Mouse (Mus musculus): ENCODE measurements at regions not wholly inside any gene's neighbourhood (a gene's known extent, or its start where the extent isn't known, plus 50 kb on each side); places are given as distances from the start of the nearest gene placed in this dataset.
"Not testable (repeated sequence)": the region's sequence is repeated elsewhere in the genome, so short reads cannot be mapped to it uniquely, and the experiment has no call there.

DNA sequence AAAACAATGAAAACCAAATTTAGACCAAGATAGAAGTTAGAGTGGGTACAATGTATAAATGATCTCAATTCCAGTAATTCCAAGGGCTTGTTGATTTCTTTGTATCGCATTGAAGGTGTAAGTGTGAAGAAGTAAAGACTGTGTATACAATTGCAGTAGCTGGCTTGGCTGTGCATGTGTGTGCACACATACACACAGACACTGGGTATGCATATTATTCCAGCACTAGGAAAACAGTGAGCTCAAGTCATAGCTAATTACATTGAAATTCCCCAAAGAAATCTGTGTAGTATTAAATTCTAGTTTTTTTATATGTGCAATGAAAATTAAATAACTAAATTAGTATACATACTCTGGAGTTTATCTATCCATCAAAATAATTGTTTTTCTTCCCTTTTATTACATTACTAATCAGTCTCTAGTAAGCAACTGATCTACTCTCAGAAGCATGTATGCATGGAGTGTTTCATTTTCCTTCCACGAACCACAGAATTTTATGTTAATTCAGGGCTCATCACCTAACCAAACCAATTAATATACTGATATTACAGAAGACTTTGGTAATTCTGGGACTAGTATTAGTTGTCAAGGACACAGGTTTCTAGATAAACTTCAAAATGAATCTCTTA, 56.5 kb downstream of the Gm8797 start:
- no peak for ATAC-seq (replicated peaks; ENCODE audit: poor library complexity, severe bottlenecking)

DNA sequence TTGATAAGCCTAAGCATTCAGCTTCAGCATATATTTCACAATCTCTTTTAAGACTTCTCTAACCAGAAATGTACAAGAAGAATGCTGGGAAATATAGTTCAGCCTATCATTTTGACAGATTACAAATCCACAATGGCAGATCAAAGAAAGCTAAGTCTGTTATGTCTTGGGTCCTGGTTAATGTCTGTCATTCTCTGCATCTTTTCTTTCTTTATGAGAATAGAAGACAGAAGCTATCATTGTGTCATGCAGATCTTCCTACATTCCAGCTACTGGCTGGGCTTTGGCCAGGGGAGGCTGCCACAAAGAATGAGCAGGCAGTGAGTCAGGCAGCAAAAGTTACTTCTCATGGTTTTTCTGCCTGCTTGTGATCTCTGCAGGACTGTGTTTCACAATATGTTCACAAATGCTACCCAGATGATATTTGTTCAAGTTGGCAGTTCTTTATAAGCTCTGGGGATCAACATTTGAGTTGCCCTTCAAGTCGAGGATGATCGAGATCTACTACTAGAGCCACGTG, 60.5 kb downstream of the Gm8797 start:
- ATAC-seq (replicated peaks; ENCODE audit: poor library complexity, severe bottlenecking) = no peak

DNA sequence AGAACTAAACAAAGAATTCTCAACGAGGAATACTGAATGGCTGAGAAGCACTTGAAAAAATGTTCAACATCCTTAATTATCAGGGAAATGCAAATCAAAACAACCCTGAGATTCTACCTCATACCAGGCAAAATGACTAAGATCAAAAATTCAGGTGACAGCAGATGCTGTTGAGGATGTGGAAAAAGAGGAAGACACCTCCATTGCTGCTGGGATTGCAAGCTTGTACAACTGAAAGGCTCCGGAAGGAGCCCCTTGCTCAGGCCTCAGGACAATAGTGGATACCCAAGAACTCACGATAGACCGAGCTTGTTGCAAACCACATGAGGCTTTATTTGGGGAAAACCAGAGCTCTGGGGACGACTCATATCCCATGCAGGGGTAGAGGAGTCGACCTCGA, 69.6 kb downstream of the Gm8797 start:
- ATAC-seq (replicated peaks; ENCODE audit: poor library complexity, severe bottlenecking) = not testable (repeated sequence)

DNA sequence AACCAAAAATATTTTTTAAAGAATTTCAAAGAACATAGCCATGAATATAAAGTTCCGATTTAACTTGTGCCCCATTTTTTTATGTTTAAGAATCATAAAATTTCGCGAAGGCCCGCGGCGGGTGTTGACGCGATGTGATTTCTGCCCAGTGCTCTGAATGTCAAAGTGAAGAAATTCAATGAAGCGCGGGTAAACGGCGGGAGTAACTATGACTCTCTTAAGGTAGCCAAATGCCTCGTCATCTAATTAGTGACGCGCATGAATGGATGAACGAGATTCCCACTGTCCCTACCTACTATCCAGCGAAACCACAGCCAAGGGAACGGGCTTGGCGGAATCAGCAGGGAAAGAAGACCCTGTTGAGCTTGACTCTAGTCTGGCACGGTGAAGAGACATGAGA, 109.6 kb downstream of the Gm8797 start:
- not testable (repeated sequence) for ATAC-seq (replicated peaks; ENCODE audit: poor library complexity, severe bottlenecking)

DNA sequence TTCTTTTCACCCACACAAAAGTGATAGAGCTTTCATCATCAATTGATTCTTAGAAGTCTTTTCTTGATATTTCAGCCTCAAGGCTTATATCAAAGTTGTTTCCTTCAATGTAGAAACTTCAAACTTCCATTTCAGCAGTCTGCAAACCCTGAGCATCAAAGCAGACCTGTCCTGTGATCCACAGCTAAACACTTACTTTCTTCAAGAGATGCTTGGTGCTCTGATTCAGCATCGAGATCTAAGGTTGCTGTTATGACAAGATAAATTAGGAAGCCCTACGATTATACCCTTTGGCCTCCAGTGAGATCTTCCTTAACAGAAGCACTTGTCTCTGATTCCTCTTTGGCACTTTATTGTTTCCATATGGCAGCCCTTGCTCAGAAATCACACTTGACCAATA, 119.8 kb downstream of the Gm8797 start:
- ATAC-seq (replicated peaks; ENCODE audit: poor library complexity, severe bottlenecking) = no peak

DNA sequence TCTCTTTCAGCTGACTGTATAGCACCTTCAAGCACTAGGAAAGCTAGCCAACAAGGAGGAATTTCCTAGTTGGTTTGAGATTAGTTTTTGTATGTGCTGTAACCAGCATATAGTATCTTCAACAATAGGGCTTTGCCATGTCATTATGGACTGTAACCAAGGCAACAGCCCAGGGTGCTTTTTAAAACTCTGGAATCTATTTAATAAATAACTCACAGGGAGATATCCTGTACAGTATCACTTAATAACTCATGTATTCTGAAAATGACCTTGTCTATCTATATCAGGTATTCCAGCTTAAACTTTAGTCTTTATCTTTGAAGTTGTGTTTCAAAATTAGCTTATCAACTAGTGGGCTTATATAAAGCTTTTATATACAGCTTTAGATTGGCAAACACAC, 128.5 kb downstream of the Gm8797 start:
- ATAC-seq (replicated peaks; ENCODE audit: poor library complexity, severe bottlenecking) = no peak

DNA sequence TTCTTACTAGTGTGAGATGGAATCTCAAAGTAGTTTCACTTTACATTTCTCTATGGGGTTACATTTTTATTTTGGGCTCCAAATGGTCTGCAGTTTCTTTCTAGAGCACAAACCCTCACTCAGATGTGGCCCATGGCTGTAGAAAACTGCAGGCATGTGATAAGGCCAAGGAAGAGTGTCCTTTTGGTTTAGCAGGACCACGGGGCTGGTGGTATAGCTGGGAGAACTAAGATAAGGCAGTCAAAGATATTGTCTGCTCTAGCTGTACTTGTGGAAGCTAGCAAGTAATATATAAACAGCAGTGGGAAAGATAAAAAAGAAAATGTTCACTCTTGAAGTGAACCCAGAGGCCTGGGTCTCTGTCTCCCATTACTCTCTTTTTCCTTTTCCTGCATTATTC, 166.9 kb downstream of the Gm8797 start:
- no peak for ATAC-seq (replicated peaks; ENCODE audit: poor library complexity, severe bottlenecking)

DNA sequence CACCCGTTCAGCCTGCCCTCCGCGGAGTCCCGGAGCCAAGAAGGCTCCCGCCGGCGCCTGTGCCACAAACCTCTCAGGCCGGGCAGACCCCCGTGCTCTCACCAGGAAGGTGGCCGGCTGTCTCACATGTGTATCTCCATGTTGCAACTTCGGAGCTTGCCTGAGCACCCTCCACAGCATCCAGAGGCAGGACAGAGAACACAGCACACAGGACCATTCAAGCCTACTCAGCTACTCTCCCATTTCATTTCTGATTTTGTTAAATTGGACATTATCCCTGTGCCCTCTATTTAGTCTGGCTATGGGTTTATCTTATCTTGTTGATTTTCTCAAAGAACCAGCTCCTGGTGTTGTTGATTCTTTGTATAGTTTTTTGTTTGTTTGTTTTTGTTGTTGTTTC, 199.6 kb downstream of the Gm8797 start:
- peak; percentile 67; the same call in 1 of the 2 replicates for ATAC-seq (replicated peaks; ENCODE audit: poor library complexity, severe bottlenecking)

DNA sequence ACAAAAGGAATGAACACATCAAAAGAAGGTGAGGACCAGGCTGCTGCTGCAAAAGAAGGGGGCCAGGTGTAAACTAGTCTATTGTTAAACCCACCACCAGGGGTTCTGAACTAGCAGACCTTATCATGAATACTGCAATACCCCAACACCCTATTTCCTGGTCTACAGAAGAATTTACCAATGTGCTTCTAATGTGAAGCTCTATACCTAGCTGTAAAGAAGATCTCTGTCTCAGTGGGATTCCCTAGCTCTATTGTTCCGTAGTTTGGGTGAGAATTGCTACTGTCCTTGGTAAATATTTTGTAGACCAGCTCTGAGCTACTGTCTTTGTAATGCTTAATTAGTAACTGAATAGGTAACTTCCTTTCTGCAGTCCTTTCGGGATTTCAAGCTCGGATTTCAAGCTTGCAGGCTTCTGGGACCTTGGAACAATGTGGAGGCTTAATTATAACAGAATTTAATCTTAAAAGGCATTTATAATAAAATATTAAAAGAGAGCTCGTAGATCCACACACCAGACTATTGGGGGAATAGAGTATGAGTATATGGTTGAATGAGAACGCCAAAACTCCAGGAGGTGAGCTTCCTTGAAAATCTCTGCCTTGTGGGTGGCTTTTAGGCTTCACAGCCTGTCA, 238.5 kb downstream of the Gm8797 start:
- not testable (repeated sequence) for ATAC-seq (replicated peaks; ENCODE audit: poor library complexity, severe bottlenecking)

DNA sequence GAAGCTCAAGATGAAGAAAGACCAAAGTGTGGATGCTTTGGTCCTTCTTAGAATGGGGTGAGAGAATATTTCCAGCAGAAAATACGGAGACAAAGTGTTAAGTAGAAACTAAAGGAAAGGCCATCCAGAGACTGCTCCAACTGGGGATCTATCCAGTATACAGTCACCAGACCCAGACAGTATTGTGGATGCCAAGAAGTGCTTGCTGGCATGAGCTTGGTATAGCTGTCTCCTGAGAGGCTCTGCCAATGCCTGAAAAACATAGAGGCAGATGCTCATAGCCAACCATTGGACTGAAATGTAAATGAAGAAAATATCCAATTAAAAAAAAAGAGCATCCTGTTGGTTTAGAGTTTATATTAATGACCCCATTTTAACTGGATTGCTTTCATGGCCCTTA, 253.8 kb downstream of the Gm8797 start:
- no peak for ATAC-seq (replicated peaks; ENCODE audit: poor library complexity, severe bottlenecking)

DNA sequence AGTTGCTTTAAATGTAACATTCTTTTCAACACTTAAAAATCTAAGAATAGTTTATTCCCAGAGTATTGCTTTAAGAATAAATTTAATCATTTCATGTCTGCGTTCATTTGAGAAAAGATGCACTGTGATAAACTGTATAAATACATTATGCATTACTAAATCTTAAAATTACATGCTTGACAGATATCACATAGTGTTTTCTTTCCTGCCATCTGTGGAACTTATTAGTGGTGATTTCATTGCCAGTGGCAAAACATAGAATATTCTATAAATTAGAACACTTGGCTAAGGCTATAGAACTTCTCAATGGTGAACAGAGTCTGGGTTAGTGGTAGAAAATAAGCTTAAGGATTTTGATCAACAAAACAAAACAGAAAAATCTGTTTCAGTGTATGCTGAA, 268.1 kb downstream of the Gm8797 start:
- no peak for ATAC-seq (replicated peaks; ENCODE audit: poor library complexity, severe bottlenecking)

DNA sequence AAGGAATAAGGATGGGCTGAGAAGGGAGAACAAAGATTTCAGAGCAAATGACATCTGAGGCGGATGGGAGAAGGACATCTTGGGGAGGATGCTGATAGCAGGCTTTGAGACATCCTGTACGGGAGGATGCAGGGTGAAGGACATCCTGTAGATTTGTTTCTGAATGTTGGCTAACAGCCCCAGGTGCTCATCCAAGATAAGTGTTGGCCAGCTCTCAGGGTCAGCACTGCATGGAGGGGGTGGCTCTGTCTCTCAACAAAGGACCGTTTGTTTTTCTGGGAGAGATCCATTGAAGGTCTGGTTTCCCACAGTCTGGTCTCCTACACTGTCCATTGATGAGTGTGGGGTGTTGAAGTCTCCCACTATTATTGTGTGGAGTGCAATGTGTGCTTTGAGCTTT, 290.7 kb downstream of the Gm8797 start:
- ATAC-seq (replicated peaks; ENCODE audit: poor library complexity, severe bottlenecking) = not testable (repeated sequence)

DNA sequence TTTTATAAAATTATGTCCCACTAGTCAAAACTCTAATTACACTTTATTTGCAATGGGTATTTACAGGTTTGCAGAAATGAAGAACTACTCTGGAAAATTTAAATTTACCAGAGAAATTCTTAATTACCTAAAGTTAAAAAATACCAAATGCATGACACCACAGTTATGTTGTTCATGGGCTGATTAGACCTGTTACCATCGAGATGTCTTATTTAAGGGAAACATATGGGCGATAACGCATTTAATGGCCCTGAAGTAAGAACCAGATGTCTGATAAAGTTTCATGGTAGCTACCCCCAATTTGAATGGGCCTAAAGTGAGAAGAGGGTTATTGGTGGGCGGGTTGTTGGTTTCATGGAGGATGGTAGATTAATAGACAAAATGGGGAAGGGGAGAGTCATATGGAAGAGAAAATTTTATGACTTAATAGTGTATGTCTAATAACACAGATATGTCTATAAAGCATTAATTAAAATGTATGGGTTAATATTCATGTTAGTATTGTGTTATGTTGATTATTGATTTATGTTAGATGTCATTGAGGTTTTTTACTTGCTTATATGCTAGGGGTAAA, 299.0 kb downstream of the Gm8797 start:
- ATAC-seq (replicated peaks; ENCODE audit: poor library complexity, severe bottlenecking) = peak; percentile 56

DNA sequence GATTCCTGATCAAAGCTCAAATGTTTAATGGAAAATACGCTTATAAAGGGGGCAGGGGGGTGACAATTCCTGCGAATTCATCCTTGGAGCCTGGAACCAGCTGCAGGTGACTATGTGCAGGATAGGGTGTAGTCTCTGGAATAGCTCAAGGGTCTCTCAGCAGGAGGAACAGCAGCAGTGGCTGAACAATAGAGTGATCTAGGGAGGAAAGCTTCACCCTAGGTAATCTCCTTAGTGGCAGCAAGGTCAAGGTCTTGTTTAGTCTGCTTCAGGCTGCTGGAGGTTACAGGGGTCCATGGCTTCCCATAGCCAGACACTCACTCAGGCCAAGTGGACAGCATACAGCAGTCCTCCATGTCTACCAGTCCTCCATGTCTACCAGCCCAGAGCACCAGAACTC, 301.3 kb downstream of the Gm8797 start:
- no peak for ATAC-seq (replicated peaks; ENCODE audit: poor library complexity, severe bottlenecking)

DNA sequence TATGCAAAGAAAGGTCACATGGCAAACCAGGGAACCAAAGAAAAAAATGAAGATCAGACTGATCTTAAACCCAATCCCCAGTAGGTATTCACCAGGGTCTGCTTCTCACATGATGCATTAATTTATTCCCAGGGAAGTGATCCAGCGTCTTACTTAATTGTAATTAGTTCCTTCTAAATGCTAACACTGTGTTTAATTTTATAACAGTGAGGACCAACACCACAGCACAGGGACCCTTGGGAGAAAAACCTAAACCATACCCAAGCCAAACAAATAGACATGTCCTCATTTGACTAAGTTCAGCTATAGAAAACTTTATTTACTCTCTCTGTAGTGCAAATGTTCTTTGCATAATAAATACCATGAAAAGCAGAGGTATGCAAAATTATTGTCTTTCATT, 333.2 kb downstream of the Gm8797 start:
- no peak for ATAC-seq (replicated peaks; ENCODE audit: poor library complexity, severe bottlenecking)

DNA sequence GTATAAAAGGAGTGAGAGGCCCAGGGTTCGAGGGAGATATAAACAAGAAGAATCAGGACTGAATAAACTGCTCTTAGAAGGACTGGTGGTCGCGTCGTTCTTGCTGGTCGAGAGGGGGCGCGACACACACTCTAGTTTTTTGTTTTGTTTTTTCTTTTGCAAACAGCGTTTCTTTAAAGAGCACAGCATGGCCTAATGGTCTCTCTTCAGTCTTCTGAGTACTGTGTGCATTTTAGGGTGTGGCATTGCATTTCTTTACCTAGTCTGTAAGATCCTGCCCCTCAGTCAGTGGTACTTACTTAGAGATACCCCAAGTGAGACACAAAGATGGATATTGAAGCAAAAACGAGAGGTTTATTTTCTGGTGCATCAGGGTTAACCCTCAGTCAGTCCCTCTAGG, 336.7 kb downstream of the Gm8797 start:
- ATAC-seq (replicated peaks; ENCODE audit: poor library complexity, severe bottlenecking) = no peak

DNA sequence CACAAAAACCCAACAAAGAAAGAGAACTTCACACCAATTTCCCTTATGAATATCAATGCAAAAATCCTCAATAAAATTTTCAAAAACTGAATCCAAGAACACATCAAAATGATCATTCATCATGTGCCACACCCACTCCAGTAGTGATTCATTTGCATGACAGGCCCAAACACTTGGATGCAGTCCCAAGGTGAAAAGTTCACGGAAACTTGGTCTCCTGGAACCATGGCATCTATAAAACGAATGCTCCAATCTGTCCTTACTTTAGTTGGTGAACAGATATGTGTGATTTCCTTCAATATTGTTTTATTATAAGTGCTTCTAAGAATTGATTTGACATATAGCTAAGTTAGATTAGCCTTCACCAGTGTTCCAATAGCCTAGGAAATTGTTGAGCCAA, 343.3 kb downstream of the Gm8797 start:
- no peak for ATAC-seq (replicated peaks; ENCODE audit: poor library complexity, severe bottlenecking)

DNA sequence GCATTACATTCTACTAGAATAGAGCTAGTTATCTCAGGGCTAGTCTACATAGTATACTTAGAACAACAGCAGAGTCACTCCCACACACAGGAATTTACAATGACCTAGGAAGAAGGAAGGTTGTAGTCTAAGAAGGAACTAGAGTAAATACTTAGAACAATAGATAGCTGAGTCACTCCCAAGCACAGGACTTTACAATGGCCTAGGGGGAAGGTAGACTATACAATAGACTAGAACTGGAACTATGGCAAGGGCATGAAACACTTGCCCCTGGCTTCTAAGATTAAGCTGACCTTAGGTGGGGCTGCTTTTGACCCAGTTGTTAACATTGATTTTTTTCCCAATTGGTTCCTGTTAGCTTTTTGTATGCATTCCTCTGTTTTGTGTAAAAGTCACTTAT, 343.8 kb downstream of the Gm8797 start:
- not testable (repeated sequence) for ATAC-seq (replicated peaks; ENCODE audit: poor library complexity, severe bottlenecking)

DNA sequence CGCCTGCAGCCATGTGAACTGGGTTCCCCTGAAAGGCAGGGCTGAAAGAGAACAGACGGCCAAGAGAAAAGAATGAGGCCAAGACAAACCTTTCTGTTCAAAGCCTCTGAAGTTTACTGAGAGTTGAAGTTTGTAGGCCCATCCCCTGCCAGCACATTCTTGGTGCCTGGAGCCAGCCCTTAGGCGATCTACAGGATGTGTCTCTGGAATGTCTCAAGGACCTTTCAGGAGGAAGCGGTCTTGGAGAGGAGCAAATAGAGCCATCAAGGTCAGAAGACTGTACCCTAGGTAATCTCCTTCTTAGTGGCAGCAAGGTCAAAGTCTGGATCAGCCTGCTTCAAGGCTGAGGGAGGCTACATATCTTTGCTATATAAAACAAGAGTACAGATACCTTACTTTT, 350.3 kb downstream of the Gm8797 start:
- ATAC-seq (replicated peaks; ENCODE audit: poor library complexity, severe bottlenecking) = no peak

DNA sequence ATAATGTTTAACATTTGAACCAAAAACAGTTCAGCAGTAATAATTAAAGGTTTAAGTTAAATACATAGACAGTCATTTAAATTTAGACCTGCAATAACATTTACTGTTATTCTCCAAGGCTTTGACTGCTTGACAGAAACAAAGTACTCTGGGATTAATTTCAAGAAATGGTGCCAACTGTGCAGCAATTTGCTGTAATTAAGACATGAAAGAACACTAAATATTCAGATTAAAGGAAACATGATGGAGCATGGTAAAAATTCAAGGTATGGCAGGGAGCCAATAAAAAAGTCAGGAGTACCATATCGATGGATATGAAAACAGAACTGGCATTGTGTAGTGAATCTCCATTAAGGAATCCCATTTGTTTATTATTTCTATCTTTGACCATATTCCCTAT, 352.3 kb downstream of the Gm8797 start:
- ATAC-seq (replicated peaks; ENCODE audit: poor library complexity, severe bottlenecking) = no peak

DNA sequence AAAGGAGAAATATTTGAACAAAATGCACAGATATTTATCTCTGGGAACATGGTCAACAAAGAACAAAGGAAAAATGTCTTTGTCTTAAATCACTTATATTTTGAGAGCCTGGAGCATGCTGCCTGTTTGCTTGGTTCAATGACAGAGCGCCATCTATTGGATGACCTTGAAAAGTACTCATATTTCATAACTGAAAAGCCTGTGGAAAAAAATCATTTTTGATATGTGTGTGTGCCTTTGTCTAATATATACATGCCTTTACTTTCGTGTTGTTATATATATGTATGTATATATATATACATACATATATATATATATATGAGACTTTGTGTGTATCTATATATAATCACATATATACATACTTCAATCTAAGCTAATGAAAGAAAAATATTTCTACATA, 356.1 kb downstream of the Gm8797 start:
- no peak; the same call in 1 of the 2 replicates for ATAC-seq (replicated peaks; ENCODE audit: poor library complexity, severe bottlenecking)

All from granulocyte monocyte progenitor cell, adult 5-6 weeks (primary cell).